Mouse (Mus musculus) regulatory T cell (primary cell): ENCODE data around the gene Clcn2.
"Not testable (repeated sequence)": the region's sequence is repeated elsewhere in the genome, so short reads cannot be mapped to it uniquely, and the experiment has no call there.

Source experiments
- in situ Hi-C: fragments of 300-600 bp; cut with MboI, MseI; formaldehyde crosslinking; loops from one replicate; pipeline ENCODE4 v1.15.1; 2025; ENCODE audit warnings: high pct_unique_total_duplicates

Clcn2 gene

DNA sequence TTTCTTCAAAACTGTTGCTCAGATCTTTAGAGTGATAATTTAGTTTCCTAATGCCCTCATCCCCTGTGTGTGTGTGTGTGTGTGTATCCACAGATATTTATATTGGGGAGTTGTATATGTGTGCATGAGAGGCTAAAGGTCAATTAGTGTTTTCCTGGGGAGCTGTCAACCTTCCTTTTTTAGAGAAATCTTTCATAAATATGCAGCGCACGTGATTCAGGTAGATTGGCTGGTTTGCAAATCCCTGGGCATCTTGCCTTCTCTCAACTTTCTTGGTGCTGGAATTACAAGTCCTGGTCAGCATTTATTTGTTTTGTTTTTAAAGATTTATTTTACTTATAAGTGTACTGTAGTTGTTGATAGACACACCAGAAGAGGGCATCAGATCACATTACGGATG is 47.3 kb downstream of the Clcn2 start:
- in situ Hi-C loops = loop anchor here (10.0 kb wide), 1 partner anchor 125 kb away; the partner anchor contains the start of gene Abcf3

DNA sequence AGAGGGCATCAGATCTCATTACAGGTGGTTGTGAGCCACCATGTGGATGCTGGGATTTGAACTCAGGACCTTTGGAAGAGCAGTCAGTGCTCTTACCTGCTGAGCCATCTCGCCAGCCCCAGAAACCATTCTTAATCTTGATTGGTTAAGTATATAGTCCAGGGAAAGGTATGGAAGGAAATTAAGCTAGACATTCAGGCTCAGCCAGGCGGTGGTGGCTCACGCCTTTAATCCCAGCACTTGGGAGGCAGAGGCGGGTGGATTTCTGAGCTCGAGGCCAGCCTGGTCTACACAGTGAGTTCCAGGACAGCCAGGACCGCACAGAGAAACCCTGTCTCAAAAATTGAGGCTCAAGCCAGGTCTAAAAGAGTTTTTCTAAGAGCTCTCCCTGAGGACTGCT is 49.5 kb downstream of the Clcn2 start, which contains the start of gene Eif4g1:
TSS of gene Eif4g1 (plus strand) at position 301 of the 400 bp plus-strand sequence.
- in situ Hi-C loops = not testable (repeated sequence)

DNA sequence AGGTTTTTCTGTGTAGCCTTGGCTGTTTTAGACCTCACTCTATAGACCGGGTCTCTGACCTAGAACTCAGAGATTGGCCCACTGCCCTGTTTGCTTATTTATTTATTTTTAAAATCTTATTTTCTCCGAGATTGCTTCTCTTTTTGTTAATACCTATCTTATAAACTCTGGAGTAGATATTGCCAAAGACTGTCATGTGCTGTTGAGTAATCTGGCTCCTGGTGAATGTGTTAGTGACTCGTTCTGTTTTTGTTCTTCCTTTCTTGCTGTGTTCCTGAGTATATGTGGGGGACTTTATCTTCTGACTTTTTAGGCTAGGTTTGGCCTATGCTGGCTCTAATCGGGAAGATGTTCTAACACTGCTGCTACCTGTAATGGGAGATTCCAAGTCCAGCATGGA is 59.9 kb downstream of the Clcn2 start:
- in situ Hi-C loops = no loop called here

DNA sequence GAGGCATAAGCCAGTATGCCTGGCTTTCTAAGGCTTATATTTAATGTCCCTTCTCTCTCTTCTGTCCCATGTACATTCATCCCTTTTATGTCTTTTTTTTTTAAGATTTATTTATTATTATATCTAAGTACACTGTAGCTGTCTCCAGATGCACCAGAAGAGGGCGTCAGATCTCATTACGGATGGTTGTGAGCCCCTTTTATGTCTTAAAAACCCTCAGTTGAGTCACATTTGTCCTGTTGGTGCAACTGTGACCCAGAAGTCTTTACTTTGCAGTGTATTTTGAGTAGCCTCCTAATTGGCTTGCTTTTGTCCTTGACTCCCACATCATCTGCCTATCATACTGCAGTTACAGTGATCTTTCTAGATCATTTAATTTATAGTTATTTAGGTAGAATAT is 64.2 kb downstream of the Clcn2 start:
- in situ Hi-C loops = no loop called here
